Mouse (Mus musculus) neural tube, embryonic 15.5 days (tissue): ENCODE measurements around the gene Fam71e2. TPM values are rescaled to one million over a fixed set of nuclear protein-coding genes. Genes with fewer than 3 reads are reported as not detected.
"Not testable (repeated sequence)": the region's sequence is repeated elsewhere in the genome, so short reads cannot be mapped to it uniquely, and the experiment has no call there.

ENCODE experiments used
- ATAC-seq: fragments of 200-750 bp; cut with Nextera tagmentation; 2 replicates; pipeline ENCODE4 v1.8.0; 2017; ENCODE audit warnings: mild to moderate bottlenecking, moderate TSS enrichment, moderate library complexity; ENCODE audit not compliant: low FRiP score
- H3K27ac ChIP-seq: fragments of 300-500 bp; sonication (generic); replicated peaks from 2 replicates; pipeline ENCODE4 v1.5.1; 2015; ENCODE audit warnings: mild to moderate bottlenecking, inconsistent platforms
- H3K27me3 ChIP-seq: fragments of 300-500 bp; sonication (generic); replicated peaks from 2 replicates; pipeline ENCODE4 v1.6.1; 2015; ENCODE audit warnings: inconsistent platforms
- H3K36me3 ChIP-seq: fragments of 300-500 bp; sonication (generic); 2 replicates; pipeline ENCODE4 v1.6.1; 2015; ENCODE audit warnings: inconsistent platforms
- H3K4me1 ChIP-seq: fragments of 300-500 bp; sonication (generic); 2 replicates; pipeline ENCODE4 v1.6.1; 2015; ENCODE audit warnings: inconsistent platforms
- H3K4me2 ChIP-seq: fragments of 300-500 bp; sonication (generic); 2 replicates; pipeline ENCODE4 v1.6.1; 2015; ENCODE audit warnings: inconsistent platforms, mild to moderate bottlenecking, moderate library complexity
- H3K4me3 ChIP-seq: fragments of 300-500 bp; sonication (generic); replicated peaks from 2 replicates; pipeline ENCODE4 v1.5.1; 2015; ENCODE audit warnings: mild to moderate bottlenecking, inconsistent platforms
- H3K9ac ChIP-seq: fragments of 300-500 bp; sonication (generic); replicated peaks from 2 replicates; pipeline ENCODE4 v1.6.1; 2015; ENCODE audit warnings: mild to moderate bottlenecking, inconsistent platforms
- H3K9me3 ChIP-seq: fragments of 300-500 bp; sonication (generic); replicated peaks from 2 replicates; pipeline ENCODE4 v1.6.1; 2016; ENCODE audit warnings: inconsistent platforms
- WGBS: fragments of 180-500 bp; shearing (Covaris S2); methylation state at CpG from one replicate; pipeline ENCODE4 v1.1.7; 2015; ENCODE audit warnings: mixed read lengths; 5-methylcytosine and 5-hydroxymethylcytosine counted together
- polyA plus RNA-seq: library from polyadenylated mRNA; unstranded; fragments of >200 nt; fragmentation: Nextera tagmentation; extraction: Ambion mirVana; gene quantifications from 2 replicates; pipeline ENCODE4 v1.2.1, GENCODE M21; 2015

Gene Fam71e2
- polyA plus RNA-seq, 1 experiment from 2014 or later = not detected

GRCm38 (mm10) chr7:4793248-4793647 lies 22.1 kb upstream of the Fam71e2 start:
- H3K9me3 ChIP-seq, H3K27me3 ChIP-seq: not testable (repeated sequence)
- Histone ChIP-seq H3K4me1 (peaks cover 29% of the 10 kb centered on the region), H3K9ac (peak overlapping the region; percentile 95), H3K27ac (peak overlapping the region; percentile 90), H3K4me2 (peak overlapping the region; percentile 71), H3K36me3 (peaks cover 38% of the 10 kb centered on the region), H3K4me3 (peak overlapping the region; percentile 88)
- under 1% methylated on average over 30 of the region's 31 CpGs for WGBS
- peak; percentile 23 for ATAC-seq

GRCm38 (mm10) chr7:4792278-4793212 lies 21.4 kb upstream of the Fam71e2 start, which contains the start of gene Rpl28:
TSS of gene Rpl28 (plus strand) at chr7:4792874.
- peak within 1 kb of the TSS; percentile 88 for H3K4me3 ChIP-seq
- H3K27ac ChIP-seq = peak within 1 kb of the TSS; percentile 90
- 1% methylated on average over 54 of the region's 54 CpGs for WGBS
- H3K4me1 ChIP-seq = peaks cover 30% of the 10 kb centered on the region
- ATAC-seq = peak; percentile 93
- peak within 1 kb of the TSS; percentile 95 for H3K9ac ChIP-seq
- no peaks in the 10 kb centered on the region for H3K9me3 ChIP-seq
- peak within 1 kb of the TSS; percentile 71 for H3K4me2 ChIP-seq
- peaks cover 34% of the 10 kb centered on the region for H3K36me3 ChIP-seq
- peaks cover 6% of the 10 kb centered on the region; the same call in 1 of the 2 replicates for H3K27me3 ChIP-seq

- peak within 1 kb of the TSS; percentile 68 for H3K9ac ChIP-seq
- peaks cover 4% of the 10 kb centered on the region for H3K36me3 ChIP-seq
- H3K27me3 ChIP-seq = peaks cover 15% of the 10 kb centered on the region; the same call in 1 of the 2 replicates
- no peaks in the 10 kb centered on the region for H3K9me3 ChIP-seq
- peak within 1 kb of the TSS; percentile 88 for H3K4me2 ChIP-seq
- peak within 1 kb of the TSS; percentile 51 for H3K4me3 ChIP-seq
- WGBS = 9% methylated on average over 40 of the region's 40 CpGs
- peaks cover 27% of the 10 kb centered on the region for H3K4me1 ChIP-seq
- H3K27ac ChIP-seq = peak within 1 kb of the TSS; percentile 74
- ATAC-seq = no peak
These were observed 18.4 kb upstream of the Fam71e2 start, which contains the start of gene Tmem238 for GRCm38 (mm10) chr7:4789436-4789935. TSS of gene Tmem238 (minus strand) at chr7:4789656.

- Histone ChIP-seq H3K36me3 (no peaks in the 10 kb centered on the region), H3K9ac (peak overlapping the region; percentile 68), H3K27ac (peak overlapping the region; percentile 74), H3K4me1 (peaks cover 20% of the 10 kb centered on the region), H3K9me3 (no peaks in the 10 kb centered on the region), H3K4me3 (peak overlapping the region; percentile 51), H3K27me3 (peaks cover 15% of the 10 kb centered on the region; the same call in 1 of the 2 replicates), H3K4me2 (peak overlapping the region; percentile 88)
- peak; percentile 33 for ATAC-seq
- 2% methylated on average over 64 of the region's 64 CpGs for WGBS
These were observed 17.7 kb upstream of the Fam71e2 start for GRCm38 (mm10) chr7:4788499-4789435.

DNA sequence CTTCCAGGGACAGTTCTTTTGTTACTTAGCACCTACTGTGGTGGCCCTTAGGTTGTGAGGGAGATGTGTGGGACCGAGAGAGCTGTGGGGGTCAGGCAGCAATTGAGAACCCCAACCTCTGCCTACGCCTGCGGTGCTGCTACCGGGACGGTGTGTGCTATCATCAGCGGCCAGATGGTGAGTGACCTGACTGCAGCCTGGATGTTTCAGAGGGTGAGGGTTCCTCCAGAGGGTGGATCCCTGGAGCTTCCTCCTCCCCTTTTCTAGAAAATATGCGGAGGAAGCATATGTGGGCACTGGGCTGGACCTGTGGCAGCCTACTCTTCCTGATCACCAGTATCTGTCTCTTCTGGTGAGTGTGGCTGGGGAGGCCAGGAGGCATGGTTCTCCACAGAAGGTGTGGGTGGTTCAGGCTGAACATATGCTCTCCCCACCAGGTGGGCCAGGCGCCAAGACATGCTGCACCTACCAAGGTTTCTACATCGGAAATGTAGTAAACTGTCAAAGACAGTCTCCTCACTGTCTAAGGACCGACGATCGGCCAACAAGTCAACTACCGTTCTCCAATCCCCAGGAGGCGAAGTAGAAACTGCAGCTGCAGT lies 12.7 kb upstream of the Fam71e2 start:
- Histone ChIP-seq H3K4me3 (no peak overlapping the region), H3K27ac (no peak overlapping the region), H3K9ac (no peak overlapping the region), H3K27me3 (peaks cover 34% of the 10 kb centered on the region), H3K4me2 (no peak overlapping the region), H3K9me3 (no peaks in the 10 kb centered on the region), H3K4me1 (peaks cover 6% of the 10 kb centered on the region), H3K36me3 (no peaks in the 10 kb centered on the region)
- ATAC-seq = no peak
- WGBS = 88% methylated on average over 14 of the region's 14 CpGs

GRCm38 (mm10) chr7:4782759-4783158 lies 11.7 kb upstream of the Fam71e2 start, which contains the start of the genes Il11 and Tmem190:
TSS of gene Il11 (minus strand) at chr7:4782859.
TSS of gene Tmem190 (plus strand) at chr7:4782937.
- WGBS = 70% methylated on average over 2 of the region's 2 CpGs
- Histone ChIP-seq H3K27me3 (peaks cover 44% of the 10 kb centered on the region), H3K4me3 (no peak within 1 kb of the TSS), H3K4me1 (no peaks in the 10 kb centered on the region), H3K4me2 (no peak within 1 kb of the TSS), H3K36me3 (no peaks in the 10 kb centered on the region), H3K27ac (no peak within 1 kb of the TSS), H3K9me3 (no peaks in the 10 kb centered on the region), H3K9ac (no peak within 1 kb of the TSS)
- ATAC-seq = no peak

- H3K27ac ChIP-seq = no peak overlapping the region
- ATAC-seq = no peak
- no peaks in the 10 kb centered on the region for H3K36me3 ChIP-seq
- H3K4me3 ChIP-seq = no peak overlapping the region
- no peak overlapping the region for H3K4me2 ChIP-seq
- no peak overlapping the region for H3K9ac ChIP-seq
- no peaks in the 10 kb centered on the region for H3K9me3 ChIP-seq
- WGBS = 53% methylated on average over 3 of the region's 3 CpGs
- H3K27me3 ChIP-seq = peaks cover 45% of the 10 kb centered on the region
- peaks cover 5% of the 10 kb centered on the region for H3K4me1 ChIP-seq
These were observed 11.0 kb upstream of the Fam71e2 start for GRCm38 (mm10) chr7:4782130-4782529.

DNA sequence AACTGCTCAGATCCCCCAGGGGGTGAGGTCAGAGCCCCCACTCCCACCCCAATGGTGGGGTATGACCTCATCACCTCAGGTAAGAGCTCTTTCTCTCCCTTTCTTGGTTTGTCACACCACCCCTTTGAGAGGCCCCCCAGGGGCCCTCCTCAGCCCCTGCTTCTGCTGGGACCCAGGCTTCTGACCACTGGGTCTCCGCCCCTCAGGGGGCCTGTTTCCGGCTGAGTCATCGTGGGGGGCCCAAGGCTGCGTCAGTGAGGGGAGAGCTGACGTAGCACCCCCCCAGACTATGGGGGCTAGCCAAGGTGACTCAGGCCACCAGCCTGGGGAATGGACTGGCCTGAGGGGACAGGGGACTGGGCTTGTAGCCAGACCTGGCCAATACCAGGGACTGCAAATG lies 8.8 kb upstream of the Fam71e2 start:
- Histone ChIP-seq H3K9ac (no peak overlapping the region), H3K36me3 (no peaks in the 10 kb centered on the region), H3K4me2 (no peak overlapping the region), H3K4me1 (peaks cover 10% of the 10 kb centered on the region), H3K27ac (no peak overlapping the region), H3K4me3 (no peak overlapping the region), H3K9me3 (no peaks in the 10 kb centered on the region), H3K27me3 (peaks cover 64% of the 10 kb centered on the region)
- 44% methylated on average over 5 of the region's 5 CpGs for WGBS
- ATAC-seq = no peak

GRCm38 (mm10) chr7:4777851-4778637 lies 6.9 kb upstream of the Fam71e2 start:
- Histone ChIP-seq H3K4me3 (no peak overlapping the region), H3K27ac (no peak overlapping the region), H3K27me3 (peaks cover 72% of the 10 kb centered on the region), H3K4me2 (no peak overlapping the region), H3K9me3 (no peaks in the 10 kb centered on the region), H3K4me1 (peaks cover 10% of the 10 kb centered on the region), H3K36me3 (no peaks in the 10 kb centered on the region), H3K9ac (no peak overlapping the region)
- no peak for ATAC-seq
- WGBS = 4% methylated on average over 14 of the region's 20 CpGs
